Mouse (Mus musculus): ENCODE results near the gene Fry.

GRCm38 (mm10) chr5:150432960-150433359 is 314.5 kb downstream of the Fry start:
- no peak for TF ChIP-seq POLR2A (IDR thresholded peaks at IDR 0.05; ENCODE audit: insufficient read length, low read depth)
- TF ChIP-seq USF1 (IDR thresholded peaks at IDR 0.05; ENCODE audit: low read depth) = no peak
- TF ChIP-seq MYOD1 (IDR thresholded peaks at IDR 0.05; ENCODE audit: control insufficient read depth in 1 of 3, insufficient read length in 2 of 3, low read depth in 2 of 3) = no peak
- no peak for TF ChIP-seq POLR2AphosphoS2 (IDR thresholded peaks at IDR 0.05; ENCODE audit: insufficient read length, low read depth)
- TF ChIP-seq CEBPB (IDR thresholded peaks at IDR 0.05; ENCODE audit: insufficient read depth, poor library complexity, severe bottlenecking) = no peak
- no peak for TF ChIP-seq TCF12 (IDR thresholded peaks at IDR 0.05; ENCODE audit: insufficient read depth, poor library complexity, severe bottlenecking)
- no peak for TF ChIP-seq REST (IDR thresholded peaks at IDR 0.05; ENCODE audit: insufficient read depth, insufficient read length)
